Mouse (Mus musculus): ENCODE data around the gene Spem1. TPM values are rescaled to one million over a fixed set of nuclear protein-coding genes. Genes with fewer than 3 reads are reported as not detected.

Spem1 gene
- total and polyA plus RNA-seq, 2 experiments from 2014 or later = 0.20 to 0.93 TPM

- 0 out of 2 replicates have a peak overlapping the region, but pooled peaks have one; percentile 32 for H3K27ac ChIP-seq (ENCODE audit: low read depth, low read length)
- H3K9me3 ChIP-seq (ENCODE audit: low read length) = no peaks in the 10 kb centered on the region
- H3K4me2 ChIP-seq (ENCODE audit: low read depth, low read length, poor library complexity, severe bottlenecking) = peak overlapping the region; percentile 97
- no peaks in the 10 kb centered on the region for H3K27me3 ChIP-seq (ENCODE audit: insufficient read depth, low read length)
- peak overlapping the region; percentile 98 for H3K9ac ChIP-seq (replicated peaks; ENCODE audit: low read length, poor library complexity, severe bottlenecking)
- DNase-seq (ENCODE audit: low spot score) (no peak), ATAC-seq (ENCODE audit: low FRiP score) (no peak)
- H3K36me3 ChIP-seq (ENCODE audit: insufficient read depth, low read length) = peaks cover 18% of the 10 kb centered on the region
- peaks cover 11% of the 10 kb centered on the region; the same call in 1 of the 2 replicates for H3K4me1 ChIP-seq (ENCODE audit: insufficient read depth, low read length)
- H3K4me3 ChIP-seq (ENCODE audit: low read depth, low read length) = peak overlapping the region; percentile 91
- WGBS = 12% methylated on average over 24 of the region's 48 CpGs
- no peak for TF ChIP-seq CTCF (IDR thresholded peaks at IDR 0.05)
Observed at GRCm38 (mm10) chr11:69834001-69834549, 12.1 kb upstream of the Spem1 start.

- no peak for TF ChIP-seq CTCF (IDR thresholded peaks at IDR 0.05)
- Histone ChIP-seq H3K4me1 (ENCODE audit: insufficient read depth, low read length) (peaks cover 7% of the 10 kb centered on the region; the same call in 1 of the 2 replicates), H3K4me2 (ENCODE audit: low read depth, low read length, poor library complexity, severe bottlenecking) (peak overlapping the region; percentile 97), H3K9me3 (ENCODE audit: low read length) (no peaks in the 10 kb centered on the region), H3K27me3 (ENCODE audit: insufficient read depth, low read length) (no peaks in the 10 kb centered on the region), H3K36me3 (ENCODE audit: insufficient read depth, low read length) (peaks cover 22% of the 10 kb centered on the region), H3K27ac (ENCODE audit: low read depth, low read length) (0 out of 2 replicates have a peak overlapping the region, but pooled peaks have one; percentile 32), H3K9ac (replicated peaks; ENCODE audit: low read length, poor library complexity, severe bottlenecking) (peak overlapping the region; percentile 98), H3K4me3 (ENCODE audit: low read depth, low read length) (peak overlapping the region; percentile 91)
- DNase-seq (ENCODE audit: low spot score) = no peak
- ATAC-seq (ENCODE audit: low FRiP score) = no peak
- WGBS = 58% methylated on average over 8 of the region's 8 CpGs
Observed at GRCm38 (mm10) chr11:69833554-69833953, 11.6 kb upstream of the Spem1 start.

GRCm38 (mm10) chr11:69828832-69829231 lies 6.9 kb upstream of the Spem1 start:
- DNase-seq (ENCODE audit: low spot score) (no peak), ATAC-seq (ENCODE audit: low FRiP score) (no peak)
- Histone ChIP-seq H3K4me3 (ENCODE audit: low read depth, low read length) (no peak overlapping the region), H3K4me2 (ENCODE audit: low read depth, low read length, poor library complexity, severe bottlenecking) (no peak overlapping the region), H3K4me1 (ENCODE audit: insufficient read depth, low read length) (peaks cover 4% of the 10 kb centered on the region; the same call in 1 of the 2 replicates), H3K9me3 (ENCODE audit: low read length) (no peaks in the 10 kb centered on the region), H3K36me3 (ENCODE audit: insufficient read depth, low read length) (peaks cover 65% of the 10 kb centered on the region), H3K27ac (ENCODE audit: low read depth, low read length) (no peak overlapping the region), H3K27me3 (ENCODE audit: insufficient read depth, low read length) (no peaks in the 10 kb centered on the region), H3K9ac (replicated peaks; ENCODE audit: low read length, poor library complexity, severe bottlenecking) (no peak overlapping the region)
- 62% methylated on average over 5 of the region's 5 CpGs for WGBS
- no peak for TF ChIP-seq CTCF (IDR thresholded peaks at IDR 0.05)

- Histone ChIP-seq H3K36me3 (ENCODE audit: insufficient read depth, low read length) (peaks cover 46% of the 10 kb centered on the region), H3K9me3 (ENCODE audit: low read length) (no peaks in the 10 kb centered on the region), H3K27me3 (ENCODE audit: insufficient read depth, low read length) (no peaks in the 10 kb centered on the region), H3K4me2 (ENCODE audit: low read depth, low read length, poor library complexity, severe bottlenecking) (no peak overlapping the region), H3K27ac (ENCODE audit: low read depth, low read length) (no peak overlapping the region), H3K4me1 (ENCODE audit: insufficient read depth, low read length) (no peaks in the 10 kb centered on the region), H3K9ac (replicated peaks; ENCODE audit: low read length, poor library complexity, severe bottlenecking) (no peak overlapping the region), H3K4me3 (ENCODE audit: low read depth, low read length) (no peak overlapping the region)
- DNase-seq (ENCODE audit: low spot score) = no peak
- WGBS = 72% methylated on average over 2 of the region's 2 CpGs
- ATAC-seq (ENCODE audit: low FRiP score) = no peak
- TF ChIP-seq CTCF (IDR thresholded peaks at IDR 0.05) = no peak
Observed at GRCm38 (mm10) chr11:69823456-69823855, 1.5 kb upstream of the Spem1 start.

GRCm38 (mm10) chr11:69818871-69819270 lies 3.1 kb downstream of the Spem1 start:
- no peak for DNase-seq (ENCODE audit: low spot score)
- 90% methylated on average over 8 of the region's 8 CpGs for WGBS
- TF ChIP-seq CTCF (IDR thresholded peaks at IDR 0.05) = no peak

GRCm38 (mm10) chr11:69818365-69818764 lies 3.6 kb downstream of the Spem1 start, which contains the start of gene Spem2:
TSS of gene Spem2 (minus strand) at chr11:69818465.
- ATAC-seq (ENCODE audit: low FRiP score) (no peak), DNase-seq (ENCODE audit: low spot score) (no peak)
- Histone ChIP-seq H3K27me3 (ENCODE audit: insufficient read depth, low read length) (no peaks in the 10 kb centered on the region), H3K27ac (ENCODE audit: low read depth, low read length) (no peak within 1 kb of the TSS), H3K4me2 (ENCODE audit: low read depth, low read length, poor library complexity, severe bottlenecking) (no peak within 1 kb of the TSS), H3K9ac (replicated peaks; ENCODE audit: low read length, poor library complexity, severe bottlenecking) (no peak within 1 kb of the TSS), H3K36me3 (ENCODE audit: insufficient read depth, low read length) (no peaks in the 10 kb centered on the region), H3K4me1 (ENCODE audit: insufficient read depth, low read length) (no peaks in the 10 kb centered on the region), H3K9me3 (ENCODE audit: low read length) (no peaks in the 10 kb centered on the region), H3K4me3 (ENCODE audit: low read depth, low read length) (no peak within 1 kb of the TSS)
- WGBS = 76% methylated on average over 2 of the region's 2 CpGs
- TF ChIP-seq CTCF (IDR thresholded peaks at IDR 0.05) = no peak

More at GRCm38 (mm10) chr11:69818871-69819270, 3.1 kb downstream of the Spem1 start:
- Histone ChIP-seq H3K4me3 (ENCODE audit: low read depth, low read length) (no peak overlapping the region), H3K27me3 (ENCODE audit: insufficient read depth, low read length) (no peaks in the 10 kb centered on the region), H3K4me1 (ENCODE audit: insufficient read depth, low read length) (no peaks in the 10 kb centered on the region), H3K27ac (ENCODE audit: low read depth, low read length) (no peak overlapping the region), H3K4me2 (ENCODE audit: low read depth, low read length, poor library complexity, severe bottlenecking) (no peak overlapping the region), H3K9me3 (ENCODE audit: low read length) (no peaks in the 10 kb centered on the region), H3K36me3 (ENCODE audit: insufficient read depth, low read length) (peaks cover 3% of the 10 kb centered on the region; the same call in 1 of the 2 replicates), H3K9ac (replicated peaks; ENCODE audit: low read length, poor library complexity, severe bottlenecking) (no peak overlapping the region)
- no peak for ATAC-seq (ENCODE audit: low FRiP score)

Measured in midbrain, postnatal 0 days (tissue).